Mouse (Mus musculus): ENCODE data around the gene Kl. TPM values are rescaled to one million over a fixed set of nuclear protein-coding genes. Genes with fewer than 3 reads are reported as not detected.

Gene Kl
- polyA plus RNA-seq, 1 experiment from 2014 or later: 0.03 TPM

DNA sequence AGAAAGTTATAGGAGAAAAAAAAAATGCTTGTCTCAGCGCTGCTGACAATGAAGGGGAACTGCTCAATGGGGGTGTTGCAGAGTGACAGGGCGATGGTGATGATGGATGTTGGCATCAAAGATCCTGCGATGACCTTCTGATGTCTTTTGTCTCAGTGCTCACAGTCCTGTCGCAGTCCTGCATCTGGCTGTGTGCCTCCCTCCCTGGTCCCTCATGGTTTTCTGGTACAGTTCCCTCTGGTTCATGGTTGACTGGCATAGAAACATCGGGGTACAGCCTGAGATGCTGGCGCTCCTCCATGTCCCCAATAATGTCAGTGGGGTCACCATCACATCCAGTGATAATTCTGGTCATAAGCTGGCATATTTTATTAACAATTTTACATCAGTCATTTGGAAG is 18.7 kb downstream of the Kl start:
- Histone ChIP-seq H3K27ac (no peak overlapping the region), H3K9ac (no peak overlapping the region), H3K9me3 (no peaks in the 10 kb centered on the region), H3K4me3 (replicated peaks) (no peak overlapping the region), H3K36me3 (no peaks in the 10 kb centered on the region), H3K4me2 (replicated peaks) (no peak overlapping the region), H3K27me3 (replicated peaks) (no peaks in the 10 kb centered on the region), H3K4me1 (replicated peaks) (no peaks in the 10 kb centered on the region)
- 77% methylated on average over 6 of the region's 6 CpGs for WGBS
- no peak for ATAC-seq

GRCm38 (mm10) chr5:150974226-150974625 is 21.8 kb downstream of the Kl start:
- Histone ChIP-seq H3K4me3 (replicated peaks) (no peak overlapping the region), H3K27ac (no peak overlapping the region), H3K9me3 (no peaks in the 10 kb centered on the region), H3K9ac (no peak overlapping the region), H3K4me2 (replicated peaks) (no peak overlapping the region), H3K36me3 (no peaks in the 10 kb centered on the region), H3K27me3 (replicated peaks) (no peaks in the 10 kb centered on the region), H3K4me1 (replicated peaks) (no peaks in the 10 kb centered on the region)
- 64% methylated on average over 3 of the region's 3 CpGs for WGBS
- no peak for ATAC-seq

DNA sequence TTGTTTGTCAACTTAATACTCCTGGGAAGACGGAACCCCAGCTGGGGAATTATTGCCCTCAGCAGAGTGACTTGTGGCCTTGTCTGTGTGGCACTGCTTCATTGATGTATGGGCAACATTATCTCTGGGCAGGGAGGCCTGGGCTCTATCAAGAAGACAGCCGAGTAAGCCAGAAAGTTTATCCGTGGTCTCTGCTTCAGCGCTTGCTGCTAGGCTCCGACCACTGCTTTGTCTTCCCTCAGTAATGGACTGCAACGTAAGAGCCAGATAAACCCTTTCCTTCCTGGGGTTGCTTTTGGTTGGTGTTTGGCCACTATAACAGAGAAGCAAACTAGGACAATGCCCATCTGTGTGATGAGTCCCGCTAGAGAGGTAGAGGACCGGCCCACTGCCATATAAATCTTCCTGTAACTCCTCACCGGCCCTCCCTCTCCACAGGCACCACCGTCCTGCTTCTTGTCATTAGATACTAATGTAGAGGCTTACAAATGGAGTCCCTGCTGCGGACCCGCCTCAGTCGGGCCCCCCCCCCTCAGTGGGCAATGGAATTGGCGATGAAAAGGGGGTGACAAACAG is 25.1 kb downstream of the Kl start:
- Histone ChIP-seq H3K36me3 (no peaks in the 10 kb centered on the region), H3K4me3 (replicated peaks) (no peak overlapping the region), H3K9me3 (no peaks in the 10 kb centered on the region), H3K9ac (no peak overlapping the region), H3K4me2 (replicated peaks) (no peak overlapping the region), H3K27ac (no peak overlapping the region), H3K27me3 (replicated peaks) (no peaks in the 10 kb centered on the region), H3K4me1 (replicated peaks) (no peaks in the 10 kb centered on the region)
- 38% methylated on average over 14 of the region's 14 CpGs for WGBS
- no peak; the same call in 1 of the 2 replicates for ATAC-seq

GRCm38 (mm10) chr5:150979341-150980136 is 27.1 kb downstream of the Kl start:
- Histone ChIP-seq H3K4me2 (replicated peaks) (no peak overlapping the region), H3K9me3 (no peaks in the 10 kb centered on the region), H3K27me3 (replicated peaks) (no peaks in the 10 kb centered on the region), H3K4me3 (replicated peaks) (no peak overlapping the region), H3K4me1 (replicated peaks) (no peaks in the 10 kb centered on the region), H3K36me3 (no peaks in the 10 kb centered on the region), H3K9ac (no peak overlapping the region), H3K27ac (no peak overlapping the region)
- 0 out of 2 replicates have a peak, but pooled peaks have one; percentile 34 for ATAC-seq
- WGBS: 61% methylated on average over 5 of the region's 5 CpGs

- H3K27me3 ChIP-seq (replicated peaks): no peaks in the 10 kb centered on the region
- H3K27ac ChIP-seq: no peak overlapping the region
- 94% methylated on average over 2 of the region's 2 CpGs for WGBS
- no peaks in the 10 kb centered on the region for H3K36me3 ChIP-seq
- H3K4me1 ChIP-seq (replicated peaks): no peaks in the 10 kb centered on the region
- no peak overlapping the region for H3K4me3 ChIP-seq (replicated peaks)
- H3K9ac ChIP-seq: no peak overlapping the region
- no peak for ATAC-seq
- H3K9me3 ChIP-seq: no peaks in the 10 kb centered on the region
- H3K4me2 ChIP-seq (replicated peaks): no peak overlapping the region
These were observed 29.7 kb downstream of the Kl start for GRCm38 (mm10) chr5:150982082-150982481.

- no peak overlapping the region for H3K4me2 ChIP-seq (replicated peaks)
- WGBS: 93% methylated on average over 7 of the region's 7 CpGs
- H3K9me3 ChIP-seq: no peaks in the 10 kb centered on the region
- H3K9ac ChIP-seq: no peak overlapping the region
- no peak for ATAC-seq
- H3K4me3 ChIP-seq (replicated peaks): no peak overlapping the region
- H3K36me3 ChIP-seq: no peaks in the 10 kb centered on the region
- H3K4me1 ChIP-seq (replicated peaks): no peaks in the 10 kb centered on the region
- H3K27me3 ChIP-seq (replicated peaks): no peaks in the 10 kb centered on the region
- no peak overlapping the region for H3K27ac ChIP-seq
These were observed 41.7 kb downstream of the Kl start for GRCm38 (mm10) chr5:150994096-150994495.

DNA sequence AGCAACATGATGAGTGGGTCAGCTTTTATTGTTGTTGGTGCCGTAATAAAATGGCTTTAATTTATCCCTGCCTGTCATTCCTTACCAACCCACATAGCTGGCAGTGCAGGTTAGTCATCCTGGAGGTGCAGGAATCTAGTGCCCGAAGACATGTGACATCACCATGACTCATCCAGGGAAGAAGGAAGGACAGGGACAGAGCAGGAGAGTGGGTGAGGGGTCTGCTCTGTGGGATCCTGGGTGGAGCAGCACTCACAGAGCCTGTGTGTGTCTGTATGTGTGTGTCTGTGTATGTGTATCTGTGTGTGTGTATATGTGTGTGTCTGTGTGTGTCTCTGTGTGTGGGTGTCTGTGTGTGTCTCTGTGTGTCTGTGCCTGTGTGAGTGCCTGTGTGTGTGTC is 44.2 kb downstream of the Kl start:
- Histone ChIP-seq H3K36me3 (no peaks in the 10 kb centered on the region), H3K9ac (no peak overlapping the region), H3K27ac (no peak overlapping the region), H3K9me3 (no peaks in the 10 kb centered on the region), H3K27me3 (replicated peaks) (no peaks in the 10 kb centered on the region), H3K4me2 (replicated peaks) (no peak overlapping the region), H3K4me3 (replicated peaks) (no peak overlapping the region), H3K4me1 (replicated peaks) (no peaks in the 10 kb centered on the region)
- 33% methylated on average over 2 of the region's 2 CpGs for WGBS
- peak; percentile 75 for ATAC-seq

DNA sequence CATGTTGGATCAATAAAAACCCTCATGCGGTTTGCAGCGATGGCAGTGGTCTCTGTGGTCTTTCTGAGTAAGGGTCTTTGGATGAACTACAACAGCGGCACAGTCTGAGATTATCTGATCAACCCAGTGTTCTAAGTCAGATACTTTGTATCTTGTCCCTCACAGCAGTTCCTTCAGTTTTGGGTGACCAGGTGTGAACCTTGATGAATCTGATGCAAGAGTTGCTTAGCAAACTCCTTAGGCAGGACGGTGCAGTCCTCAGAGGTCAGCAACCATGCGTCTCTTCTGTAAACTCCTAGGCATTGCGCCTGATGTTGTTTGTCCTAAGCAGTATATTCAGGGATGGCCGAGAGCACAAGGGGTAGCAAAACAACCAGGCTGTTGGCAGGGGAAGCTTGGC is 48.7 kb downstream of the Kl start:
- H3K4me1 ChIP-seq (replicated peaks): no peaks in the 10 kb centered on the region
- no peak overlapping the region for H3K27ac ChIP-seq
- H3K9ac ChIP-seq: no peak overlapping the region
- no peak overlapping the region for H3K4me2 ChIP-seq (replicated peaks)
- ATAC-seq: no peak
- no peak overlapping the region for H3K4me3 ChIP-seq (replicated peaks)
- H3K27me3 ChIP-seq (replicated peaks): no peaks in the 10 kb centered on the region
- no peaks in the 10 kb centered on the region for H3K36me3 ChIP-seq
- 86% methylated on average over 7 of the region's 7 CpGs for WGBS
- no peaks in the 10 kb centered on the region for H3K9me3 ChIP-seq

- H3K9ac ChIP-seq: no peak overlapping the region
- no peak overlapping the region for H3K27ac ChIP-seq
- 93% methylated on average over 4 of the region's 4 CpGs for WGBS
These were observed 49.6 kb downstream of the Kl start for GRCm38 (mm10) chr5:151002051-151002450.

DNA sequence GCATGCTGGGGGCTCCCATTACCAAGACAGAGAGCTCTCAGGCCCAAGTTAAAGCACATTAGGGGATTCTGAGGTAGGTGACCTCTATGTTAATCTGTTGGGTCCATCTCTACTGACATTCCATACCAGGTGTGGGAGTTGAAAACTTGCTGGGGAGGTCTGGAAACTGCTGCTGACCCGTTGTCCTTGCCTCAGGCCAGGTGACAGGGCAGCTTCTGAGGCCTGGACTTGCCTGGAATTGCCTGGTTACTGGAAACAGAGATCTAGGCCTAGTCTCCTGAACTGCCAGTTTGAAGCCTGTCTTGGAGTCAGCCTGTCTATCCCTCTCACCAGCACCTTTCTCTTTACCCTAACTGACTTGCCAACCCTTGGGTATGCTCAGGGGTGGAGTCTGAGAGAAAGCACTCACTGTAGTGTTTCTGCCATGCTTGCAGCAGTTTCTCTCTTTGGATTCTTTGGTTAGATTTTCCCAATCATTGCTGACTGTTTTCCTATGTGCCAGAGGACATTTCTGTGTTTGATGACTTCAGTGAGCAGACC is 51.9 kb downstream of the Kl start:
- no peak overlapping the region for H3K4me2 ChIP-seq (replicated peaks)
- ATAC-seq: no peak
- WGBS: 85% methylated on average over 1 of the region's 1 CpGs
- H3K27me3 ChIP-seq (replicated peaks): no peaks in the 10 kb centered on the region
- no peak overlapping the region for H3K4me3 ChIP-seq (replicated peaks)
- H3K9ac ChIP-seq: no peak overlapping the region
- H3K27ac ChIP-seq: no peak overlapping the region
- H3K9me3 ChIP-seq: no peaks in the 10 kb centered on the region
- H3K36me3 ChIP-seq: no peaks in the 10 kb centered on the region
- H3K4me1 ChIP-seq (replicated peaks): no peaks in the 10 kb centered on the region

More at GRCm38 (mm10) chr5:151002051-151002450, 49.6 kb downstream of the Kl start:
- Histone ChIP-seq H3K4me1 (replicated peaks) (no peaks in the 10 kb centered on the region), H3K4me2 (replicated peaks) (no peak overlapping the region), H3K9me3 (no peaks in the 10 kb centered on the region), H3K27me3 (replicated peaks) (no peaks in the 10 kb centered on the region), H3K36me3 (no peaks in the 10 kb centered on the region), H3K4me3 (replicated peaks) (no peak overlapping the region)
- ATAC-seq: no peak

GRCm38 (mm10) chr5:151018450-151018849 is 66.0 kb downstream of the Kl start:
- Histone ChIP-seq H3K9ac (no peak overlapping the region), H3K4me2 (replicated peaks) (no peak overlapping the region), H3K27ac (no peak overlapping the region), H3K27me3 (replicated peaks) (no peaks in the 10 kb centered on the region), H3K4me1 (replicated peaks) (0 out of 2 replicates have a peak, but pooled peaks cover 9% of the 10 kb centered on the region), H3K4me3 (replicated peaks) (no peak overlapping the region), H3K36me3 (no peaks in the 10 kb centered on the region), H3K9me3 (no peaks in the 10 kb centered on the region)
- peak; percentile 50 for ATAC-seq
- WGBS: 71% methylated on average over 5 of the region's 5 CpGs

- Histone ChIP-seq H3K4me3 (replicated peaks) (no peak overlapping the region), H3K36me3 (no peaks in the 10 kb centered on the region), H3K9ac (no peak overlapping the region), H3K9me3 (no peaks in the 10 kb centered on the region), H3K4me2 (replicated peaks) (no peak overlapping the region), H3K27ac (no peak overlapping the region), H3K27me3 (replicated peaks) (no peaks in the 10 kb centered on the region), H3K4me1 (replicated peaks) (peaks cover 9% of the 10 kb centered on the region; the same call in 1 of the 2 replicates)
- ATAC-seq: peak; percentile 75
- WGBS: 48% methylated on average over 5 of the region's 5 CpGs
These were observed 66.6 kb downstream of the Kl start for GRCm38 (mm10) chr5:151018959-151019358.

Measured in intestine, embryonic 15.5 days (tissue).